Mouse (Mus musculus): ENCODE data around the gene Hoxa6.

DNA sequence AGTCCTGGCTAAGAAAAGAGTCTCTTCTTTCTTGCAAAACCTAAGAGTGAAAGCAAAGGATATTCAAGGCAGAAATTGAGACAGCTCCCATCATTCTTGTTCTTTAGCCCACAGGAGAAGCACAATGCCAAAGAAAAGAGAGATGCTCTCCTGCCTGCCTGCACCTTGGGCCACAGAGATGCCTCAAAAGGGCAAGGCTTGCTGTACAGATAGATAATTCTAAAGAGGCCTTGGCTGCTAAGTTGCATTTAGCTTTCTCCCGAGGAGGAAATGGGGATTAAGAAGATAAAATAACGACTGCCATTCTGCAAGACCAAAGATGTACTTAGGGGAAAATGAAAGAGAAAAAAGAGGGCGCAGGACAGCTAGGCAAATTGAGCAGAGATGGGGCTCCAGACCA lies 38.4 kb upstream of the Hoxa6 start:
- TF ChIP-seq POLR2A (IDR thresholded peaks at IDR 0.05; ENCODE audit: low read depth, low read length) (no peak), CTCF (IDR thresholded peaks at IDR 0.05; ENCODE audit: extremely low read depth, insufficient read length, insufficient replicate concordance, low read depth, low read length) (no peak)
